Mouse (Mus musculus): ENCODE results near the gene Inip.

GRCm38 (mm10) chr4:59772171-59772879 is 29.1 kb downstream of the Inip start:
- TF ChIP-seq POLR2A (IDR thresholded peaks at IDR 0.05; ENCODE audit: low read depth, low read length) (no peak), CTCF (IDR thresholded peaks at IDR 0.05; ENCODE audit: extremely low read depth, insufficient read length, insufficient replicate concordance, low read depth, low read length) (no peak)

All from small intestine, adult 2 months (tissue).